ENCODE assay signal across 8 mouse cellular contexts in the genomic region with DNA sequence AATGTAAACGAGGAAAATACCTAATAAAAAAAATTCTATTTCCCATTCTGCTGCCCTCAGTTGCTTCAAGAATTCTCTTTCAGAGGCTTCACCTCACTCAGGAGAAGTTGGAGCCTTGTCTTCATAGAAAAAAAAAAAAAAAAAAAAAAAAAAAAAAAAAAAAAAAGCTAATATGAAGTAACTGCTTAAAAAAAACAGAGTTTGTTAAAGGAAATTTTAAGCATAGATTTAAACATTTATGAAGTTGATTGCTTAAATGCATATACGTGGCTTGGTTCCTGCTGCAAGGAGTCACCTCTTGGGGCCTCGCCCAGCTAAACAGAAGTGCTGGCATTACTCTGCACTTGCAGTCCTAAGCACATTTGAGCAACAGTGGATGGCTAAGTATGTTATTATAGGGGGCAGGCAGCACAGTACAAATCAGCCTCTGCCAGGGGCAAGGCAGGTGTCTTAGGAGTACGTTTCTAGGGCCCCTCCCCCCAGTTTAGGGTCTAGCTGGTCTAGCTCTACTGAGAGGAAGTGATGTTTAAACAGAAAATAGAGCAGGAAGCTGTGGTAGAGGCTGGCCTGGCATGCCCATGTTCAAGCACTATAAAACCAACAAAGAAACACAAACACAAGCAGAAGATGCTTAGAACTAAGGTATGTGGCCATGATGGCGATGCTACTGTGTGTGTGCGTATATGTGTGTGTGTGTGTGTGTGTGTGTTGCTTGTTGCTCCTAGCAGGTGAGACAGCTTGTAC. TPM values are rescaled to one million over a fixed set of nuclear protein-coding genes. Genes with fewer than 3 reads are reported as not detected.
A peak's percentile ranks its signal among the peaks of the same experiment; 100 is the strongest.
DNase-seq lines count a peak whose midpoint lies in the region; ATAC-seq and TF ChIP-seq lines count a peak whose summit lies in the region.

A gene (plus strand): TSS at position 528 of the 744 bp plus-strand sequence.

- no peak for ATAC-seq in heart, embryonic 12.5 days (ENCODE audit: insufficient number of reproducible peaks, low FRiP score)
- peak; percentile 46; the same call in 1 of the 2 replicates for ATAC-seq in heart, embryonic 16.5 days (replicated peaks; ENCODE audit: extremely low read depth, insufficient read depth, low FRiP score)
- ATAC-seq in limb, embryonic 14.5 days (ENCODE audit: low FRiP score, low read depth) = no peak
- ATAC-seq in cerebellum, adult (ENCODE audit: insufficient number of reproducible peaks, low FRiP score, low TSS enrichment) = no peak

- TF ChIP-seq EP300 in ES-Bruce4 (IDR thresholded peaks at IDR 0.05; ENCODE audit: insufficient read depth, low read depth, low read length) = no peak

- TF ChIP-seq CTCF in ES-Bruce4 (IDR thresholded peaks at IDR 0.05; ENCODE audit: low read depth, low read length) = no peak
- no peak for TF ChIP-seq CTCF in small intestine, adult 2 months (IDR thresholded peaks at IDR 0.05; ENCODE audit: extremely low read depth, insufficient read length, insufficient replicate concordance, low read depth, low read length)

- WGBS in heart, embryonic 12.5 days = 79% methylated on average over 6 of the region's 6 CpGs
- 67% methylated on average over 6 of the region's 6 CpGs for WGBS in heart, embryonic 16.5 days
- WGBS in limb, embryonic 14.5 days = 76% methylated on average over 6 of the region's 6 CpGs
- 62% methylated on average over 6 of the region's 6 CpGs for WGBS in small intestine, adult 2 months

- no peaks in the 10 kb centered on the region for H3K36me3 ChIP-seq in heart, embryonic 12.5 days
- no peaks in the 10 kb centered on the region for H3K36me3 ChIP-seq in ES-Bruce4 (ENCODE audit: control insufficient read depth, insufficient read depth, low read length, poor library complexity, severe bottlenecking)
- no peaks in the 10 kb centered on the region for H3K36me3 ChIP-seq in heart, embryonic 16.5 days (ENCODE audit: control insufficient read depth, insufficient read depth)
- no peaks in the 10 kb centered on the region for H3K36me3 ChIP-seq in limb, embryonic 14.5 days (ENCODE audit: control insufficient read depth, insufficient read depth, low read length)
- no peaks in the 10 kb centered on the region for H3K36me3 ChIP-seq in small intestine, adult 2 months (ENCODE audit: control insufficient read depth, insufficient read depth, low read length)

- no peaks in the 10 kb centered on the region for H3K9me3 ChIP-seq in heart, embryonic 12.5 days (replicated peaks)
- H3K9me3 ChIP-seq in ES-Bruce4 (replicated peaks; ENCODE audit: control insufficient read depth, insufficient read depth, low read length, poor library complexity, severe bottlenecking) = no peaks in the 10 kb centered on the region
- H3K9me3 ChIP-seq in heart, embryonic 16.5 days (replicated peaks; ENCODE audit: control insufficient read depth, low read length) = 0 out of 2 replicates have a peak, but pooled peaks cover 2% of the 10 kb centered on the region
- H3K9me3 ChIP-seq in limb, embryonic 14.5 days (ENCODE audit: control insufficient read depth, low read length) = no peaks in the 10 kb centered on the region

- peak within 1 kb of the TSS; percentile 97 for H3K4me2 ChIP-seq in heart, embryonic 12.5 days
- peak within 1 kb of the TSS; percentile 100 for H3K4me2 ChIP-seq in heart, embryonic 16.5 days (ENCODE audit: low read depth, low read length)
- H3K4me2 ChIP-seq in limb, embryonic 14.5 days (replicated peaks; ENCODE audit: low read depth, low read length, severe bottlenecking) = peak within 1 kb of the TSS; percentile 99

- DNase-seq in heart, postnatal 4 days = no peak
- no peak for DNase-seq in limb, embryonic 14.5 days (ENCODE audit: low spot score)
- DNase-seq in cerebellum, adult 18-20 months = no peak

- peaks cover 17% of the 10 kb centered on the region for H3K4me1 ChIP-seq in heart, embryonic 12.5 days (replicated peaks)
- H3K4me1 ChIP-seq in ES-Bruce4 (ENCODE audit: control insufficient read depth, insufficient read depth, low read length) = peaks cover 3% of the 10 kb centered on the region
- no peaks in the 10 kb centered on the region for H3K4me1 ChIP-seq in heart, embryonic 16.5 days (ENCODE audit: control insufficient read depth, insufficient read depth, low read length)
- H3K4me1 ChIP-seq in limb, embryonic 14.5 days (ENCODE audit: control insufficient read depth, insufficient read depth, low read length) = peaks cover 6% of the 10 kb centered on the region
- peaks cover 5% of the 10 kb centered on the region; the same call in 1 of the 2 replicates for H3K4me1 ChIP-seq in small intestine, adult 2 months (ENCODE audit: control insufficient read depth, insufficient read depth, insufficient read length, low read length)

- no peak for TF ChIP-seq POLR2A in ES-Bruce4 (IDR thresholded peaks at IDR 0.05; ENCODE audit: insufficient read depth, low read length)
- TF ChIP-seq POLR2A in limb, embryonic 14.5 days (IDR thresholded peaks at IDR 0.05; ENCODE audit: borderline replicate concordance, extremely low read depth, insufficient read depth, insufficient read length) = no peak
- TF ChIP-seq POLR2A in small intestine, adult 2 months (IDR thresholded peaks at IDR 0.05; ENCODE audit: low read depth, low read length) = no peak

- H3K27me3 ChIP-seq in heart, embryonic 12.5 days (replicated peaks) = no peaks in the 10 kb centered on the region
- H3K27me3 ChIP-seq in ES-Bruce4 (ENCODE audit: control insufficient read depth, insufficient read depth, low read length, poor library complexity, severe bottlenecking) = no peaks in the 10 kb centered on the region
- no peaks in the 10 kb centered on the region for H3K27me3 ChIP-seq in heart, embryonic 16.5 days (ENCODE audit: control insufficient read depth, insufficient read depth, low read length)
- H3K27me3 ChIP-seq in limb, embryonic 14.5 days (ENCODE audit: control insufficient read depth, insufficient read depth, low read length) = no peaks in the 10 kb centered on the region
- H3K27me3 ChIP-seq in small intestine, adult 2 months (ENCODE audit: control insufficient read depth, insufficient read depth, low read length) = no peaks in the 10 kb centered on the region

- no peak within 1 kb of the TSS for H3K27ac ChIP-seq in heart, embryonic 12.5 days (ENCODE audit: poor library complexity, severe bottlenecking)
- no peak within 1 kb of the TSS for H3K27ac ChIP-seq in ES-Bruce4 (ENCODE audit: insufficient read depth, low read length)
- H3K27ac ChIP-seq in heart, embryonic 16.5 days (ENCODE audit: low read length) = no peak within 1 kb of the TSS
- H3K27ac ChIP-seq in limb, embryonic 14.5 days (replicated peaks; ENCODE audit: low read depth, low read length) = no peak within 1 kb of the TSS
- no peak within 1 kb of the TSS for H3K27ac ChIP-seq in small intestine, adult 2 months (ENCODE audit: insufficient read depth, low read depth, low read length)

- no peak within 1 kb of the TSS; the same call in 1 of the 2 replicates for H3K9ac ChIP-seq in heart, embryonic 12.5 days
- H3K9ac ChIP-seq in ES-Bruce4 (ENCODE audit: low read depth, poor library complexity, severe bottlenecking) = 0 out of 2 replicates have a peak within 1 kb of the TSS, but pooled peaks have one; percentile 20
- no peak within 1 kb of the TSS; the same call in 1 of the 2 replicates for H3K9ac ChIP-seq in heart, embryonic 16.5 days (ENCODE audit: low read length)
- H3K9ac ChIP-seq in limb, embryonic 14.5 days (ENCODE audit: low read depth, low read length, severe bottlenecking) = no peak within 1 kb of the TSS; the same call in 1 of the 2 replicates

- peak within 1 kb of the TSS; percentile 56 for H3K4me3 ChIP-seq in heart, embryonic 12.5 days
- no peak within 1 kb of the TSS for H3K4me3 ChIP-seq in ES-Bruce4 (ENCODE audit: low read depth, low read length)
- peak within 1 kb of the TSS; percentile 67 for H3K4me3 ChIP-seq in heart, embryonic 16.5 days (ENCODE audit: low read length)
- H3K4me3 ChIP-seq in limb, embryonic 14.5 days (replicated peaks; ENCODE audit: low read length) = peak within 1 kb of the TSS; percentile 48
- H3K4me3 ChIP-seq in small intestine, adult 2 months (ENCODE audit: low read depth, low read length) = peak within 1 kb of the TSS; percentile 65

RNA-seq across cellular contexts. Expression of the gene that starts here (rescaled TPM):
- 4.3 and 4.6 TPM in 2 replicates for polyA plus RNA-seq in heart, embryonic 12.5 days (2016; fragmentation: Nextera tagmentation; extraction: Ambion mirVana)
- total RNA-seq in heart, postnatal 4 days (2021) = 1 to 10 TPM; 3.0 to 3.2 TPM
- polyA plus RNA-seq in ES-Bruce4 (2011; ENCODE audit: insufficient read depth, insufficient read length, low read depth, missing spikeins) = 1.5 and 1.9 TPM in 2 replicates
- 6.1 and 6.8 TPM in 2 replicates for polyA plus RNA-seq in heart, embryonic 16.5 days (2015; fragmentation: Nextera tagmentation; extraction: Ambion mirVana)
- polyA plus RNA-seq in limb, embryonic 14.5 days (2012; rRNA removed) = 2.7 and 2.8 TPM in 2 replicates
- 2.9 and 4.3 TPM in 2 replicates for polyA plus RNA-seq in limb, embryonic 14.5 days (2014; fragmentation: Nextera tagmentation; extraction: Ambion mirVana)
- polyA plus RNA-seq in small intestine, adult 2 months (2012; rRNA removed) = 4.0 and 4.7 TPM in 2 replicates
